In the genomic region with DNA sequence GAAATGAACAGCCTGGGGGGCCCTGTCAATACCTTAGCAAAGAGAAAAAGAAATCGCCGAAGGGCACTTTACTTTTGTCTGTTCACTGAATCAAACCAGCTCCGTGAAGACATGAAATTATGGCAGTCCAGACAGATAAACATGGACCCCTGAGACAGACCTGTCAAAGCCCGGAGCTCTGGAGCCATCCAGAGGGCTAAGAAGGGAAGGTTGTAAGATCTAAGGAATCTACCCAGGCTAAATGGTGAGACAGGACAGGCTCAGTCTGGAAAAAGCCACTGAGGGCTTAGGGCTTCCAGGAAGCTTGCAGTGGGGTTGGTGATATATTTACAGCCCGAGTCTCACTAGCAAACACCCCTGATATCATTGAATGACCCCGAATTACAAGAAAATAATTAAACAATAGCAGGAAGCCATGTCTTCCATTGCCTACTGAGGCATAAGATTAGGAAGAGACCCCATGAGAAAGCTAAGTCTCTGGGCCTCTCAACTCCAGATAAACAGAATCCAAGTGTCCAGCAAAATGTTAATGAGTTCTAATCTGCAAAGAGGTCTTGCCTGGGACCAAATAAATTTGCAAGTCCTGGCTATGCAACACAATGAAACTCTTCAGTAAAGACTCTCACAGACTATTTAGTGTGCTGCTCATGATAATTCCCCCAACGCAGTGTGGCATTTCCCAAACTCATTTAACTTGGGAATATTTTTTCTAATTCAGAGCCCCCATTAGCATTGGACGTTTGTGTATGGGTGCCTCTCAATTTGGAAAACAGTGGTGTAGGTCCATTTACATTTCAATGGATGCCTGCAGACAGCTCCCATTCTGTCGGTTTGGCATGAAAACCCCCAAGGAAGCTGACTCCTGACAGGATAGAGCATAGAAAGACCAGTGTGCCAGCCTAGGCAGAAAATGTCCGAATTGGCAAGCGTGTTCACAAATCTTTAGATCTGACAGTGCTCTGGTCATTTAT, we compare ENCODE assay signal across 11 mouse cellular contexts.
DNase-seq lines count a peak whose midpoint lies in the region; ATAC-seq lines count a peak whose summit lies in the region.
"Had no signal": no experiment of that assay in that cellular context is flagged by ENCODE, and none has a peak within 500 bp of the region (broad histone marks: within the 10 kb centered on the region; RNA-seq: fewer than 3 reads in every experiment).

No protein-coding gene starts in this region.

- peak overlapping the region; percentile 82 for H3K27ac ChIP-seq in hindbrain, embryonic 11.5 days (ENCODE audit: low read depth, low read length)

- peak; percentile 93 for ATAC-seq in hindbrain, embryonic 11.5 days (ENCODE audit: low FRiP score)

- 22% methylated on average over 11 of the region's 11 CpGs for WGBS in hindbrain, embryonic 11.5 days

- no peak overlapping the region for H3K4me2 ChIP-seq in hindbrain, embryonic 11.5 days (replicated peaks; ENCODE audit: low read depth, low read length)

- no peak overlapping the region for H3K9ac ChIP-seq in hindbrain, embryonic 11.5 days (ENCODE audit: low read depth, low read length)

- H3K4me1 ChIP-seq in hindbrain, embryonic 11.5 days (replicated peaks; ENCODE audit: control insufficient read depth, insufficient read depth, low read length) = no peaks in the 10 kb centered on the region

- H3K9me3 ChIP-seq in hindbrain, embryonic 11.5 days (ENCODE audit: control insufficient read depth, low read length) = no peaks in the 10 kb centered on the region

- no peaks in the 10 kb centered on the region for H3K27me3 ChIP-seq in hindbrain, embryonic 11.5 days (ENCODE audit: control insufficient read depth, insufficient read depth, low read length)

- no peak overlapping the region for H3K4me3 ChIP-seq in hindbrain, embryonic 11.5 days (ENCODE audit: low read depth, low read length)
- H3K4me3 ChIP-seq: erythroblast, embryonic 14.5 days had no signal

- peak; percentile 21 for DNase-seq in embryo, embryonic 10 days (ENCODE audit: low spot score)
- no peak for DNase-seq in embryo, embryonic 9.5 days (ENCODE audit: extremely low spot score)
- DNase-seq in hindbrain, embryonic 11.5 days (ENCODE audit: low spot score) = peak; percentile 44
- peak; percentile 48 for DNase-seq in mesoderm, embryonic 11.5 days (ENCODE audit: low read depth, low spot score)
- peak; percentile 14 for DNase-seq in right cerebral cortex, postnatal 25 days
- no peak for DNase-seq in thymus, postnatal 36 days
- no peak for DNase-seq in spleen, adult 18-20 months
- no peak for DNase-seq in kidney, adult 11 months
- DNase-seq: adrenal gland, postnatal 36 days; kidney, adult 2 months had no signal

- H3K36me3 ChIP-seq in hindbrain, embryonic 11.5 days (ENCODE audit: control insufficient read depth, insufficient read depth, low read length) = no peaks in the 10 kb centered on the region

Comparison
In these comparisons a context has a peak if more than half of its experiments do, and no peak if none do; other contexts are left out.
1. DNase-seq: peak in embryo, embryonic 10 days (single experiment), hindbrain, embryonic 11.5 days (single experiment), mesoderm, embryonic 11.5 days (single experiment) and right cerebral cortex, postnatal 25 days (single experiment); none in embryo, embryonic 9.5 days (single experiment), thymus, postnatal 36 days (0 of 2), spleen, adult 18-20 months (0 of 2) and kidney, adult 11 months (single experiment).